Mouse (Mus musculus): ENCODE results near the gene S100a6. TPM values are rescaled to one million over a fixed set of nuclear protein-coding genes. Genes with fewer than 3 reads are reported as not detected.

The S100a6 gene
- polyA plus RNA-seq, 1 experiment from 2014 or later: 84.2 TPM

GRCm38 (mm10) chr3:90614611-90615251 is 2.0 kb downstream of the S100a6 start:
- Histone ChIP-seq H3K4me2 (peak overlapping the region; percentile 19; the same call in 1 of the 2 replicates), H3K36me3 (ENCODE audit: insufficient read depth) (no peaks in the 10 kb centered on the region), H3K9ac (no peak overlapping the region), H3K27me3 (ENCODE audit: insufficient read depth, low read length) (no peaks in the 10 kb centered on the region), H3K4me3 (ENCODE audit: low read depth, low read length) (no peak overlapping the region), H3K9me3 (ENCODE audit: low read depth, low read length) (no peaks in the 10 kb centered on the region), H3K4me1 (ENCODE audit: insufficient read depth) (no peaks in the 10 kb centered on the region; the same call in 1 of the 2 replicates), H3K27ac (ENCODE audit: low read depth) (no peak overlapping the region)
- ATAC-seq (ENCODE audit: insufficient read depth) (peak; percentile 5; the same call in 1 of the 2 replicates), DNase-seq (no peak)
- TF ChIP-seq CTCF (IDR thresholded peaks at IDR 0.05; ENCODE audit: low read depth): no peak
- 60% methylated on average over 11 of the region's 11 CpGs for WGBS

GRCm38 (mm10) chr3:90615415-90615814 is 2.7 kb downstream of the S100a6 start:
- peak; percentile 82 for TF ChIP-seq CTCF (IDR thresholded peaks at IDR 0.05; ENCODE audit: low read depth)
- Histone ChIP-seq H3K9me3 (ENCODE audit: low read depth, low read length) (no peaks in the 10 kb centered on the region), H3K4me1 (ENCODE audit: insufficient read depth) (no peaks in the 10 kb centered on the region; the same call in 1 of the 2 replicates), H3K27me3 (ENCODE audit: insufficient read depth, low read length) (no peaks in the 10 kb centered on the region), H3K4me3 (ENCODE audit: low read depth, low read length) (no peak overlapping the region), H3K4me2 (peak overlapping the region; percentile 19; the same call in 1 of the 2 replicates), H3K27ac (ENCODE audit: low read depth) (peak overlapping the region; percentile 46; the same call in 1 of the 2 replicates), H3K9ac (no peak overlapping the region), H3K36me3 (ENCODE audit: insufficient read depth) (no peaks in the 10 kb centered on the region)
- peak; percentile 56; the same call in 1 of the 2 replicates for ATAC-seq (ENCODE audit: insufficient read depth)
- 5% methylated on average over 7 of the region's 7 CpGs for WGBS
- peak; percentile 84 for DNase-seq

- no peaks in the 10 kb centered on the region; the same call in 1 of the 2 replicates for H3K4me1 ChIP-seq (ENCODE audit: insufficient read depth)
- H3K9me3 ChIP-seq (ENCODE audit: low read depth, low read length): no peaks in the 10 kb centered on the region
- H3K27me3 ChIP-seq (ENCODE audit: insufficient read depth, low read length): no peaks in the 10 kb centered on the region
- peak overlapping the region; percentile 46 for H3K27ac ChIP-seq (ENCODE audit: low read depth)
- TF ChIP-seq CTCF (IDR thresholded peaks at IDR 0.05; ENCODE audit: low read depth): no peak
- H3K36me3 ChIP-seq (ENCODE audit: insufficient read depth): no peaks in the 10 kb centered on the region
- H3K4me2 ChIP-seq: peak overlapping the region; percentile 4; the same call in 1 of the 2 replicates
- no peak overlapping the region for H3K4me3 ChIP-seq (ENCODE audit: low read depth, low read length)
- ATAC-seq (ENCODE audit: insufficient read depth) (no peak), DNase-seq (no peak)
- WGBS: 46% methylated on average over 1 of the region's 1 CpGs
- H3K9ac ChIP-seq: no peak overlapping the region
These were observed 3.2 kb downstream of the S100a6 start for GRCm38 (mm10) chr3:90615911-90616310.

GRCm38 (mm10) chr3:90617586-90617985 is 4.9 kb downstream of the S100a6 start:
- no peak overlapping the region for H3K27ac ChIP-seq (ENCODE audit: low read depth)
- H3K36me3 ChIP-seq (ENCODE audit: insufficient read depth): no peaks in the 10 kb centered on the region
- H3K4me2 ChIP-seq: no peak overlapping the region
- H3K9me3 ChIP-seq (ENCODE audit: low read depth, low read length): no peaks in the 10 kb centered on the region
- H3K9ac ChIP-seq: no peak overlapping the region
- 14% methylated on average over 1 of the region's 1 CpGs for WGBS
- no peak overlapping the region for H3K4me3 ChIP-seq (ENCODE audit: low read depth, low read length)
- ATAC-seq (ENCODE audit: insufficient read depth) (no peak), DNase-seq (no peak)
- no peaks in the 10 kb centered on the region for H3K27me3 ChIP-seq (ENCODE audit: insufficient read depth, low read length)
- no peak; the same call in 1 of the 2 replicates for TF ChIP-seq CTCF (IDR thresholded peaks at IDR 0.05; ENCODE audit: low read depth)
- no peaks in the 10 kb centered on the region; the same call in 1 of the 2 replicates for H3K4me1 ChIP-seq (ENCODE audit: insufficient read depth)

DNA sequence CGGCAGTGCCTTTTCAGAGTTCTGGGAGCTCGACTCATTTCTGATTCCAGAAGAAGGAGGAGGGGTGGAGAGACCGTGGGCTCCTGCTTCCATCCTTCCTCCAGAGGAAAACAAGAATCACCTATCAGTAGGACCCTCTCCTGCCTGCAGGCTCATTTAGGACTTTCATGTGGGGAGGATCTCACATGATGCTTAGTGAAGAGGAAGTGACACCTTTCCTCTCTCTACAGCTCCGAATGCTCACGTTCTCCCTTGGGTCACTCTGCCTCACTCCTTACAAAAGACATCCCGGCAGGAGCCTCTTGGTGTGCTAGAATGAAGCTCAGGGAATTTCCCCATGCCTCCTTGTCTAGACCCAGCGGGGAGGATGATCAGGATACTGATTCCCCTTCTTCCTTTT is 8.9 kb downstream of the S100a6 start:
- DNase-seq: no peak
- Histone ChIP-seq H3K36me3 (ENCODE audit: insufficient read depth) (no peaks in the 10 kb centered on the region), H3K27me3 (ENCODE audit: insufficient read depth, low read length) (no peaks in the 10 kb centered on the region), H3K4me3 (ENCODE audit: low read depth, low read length) (no peak overlapping the region), H3K4me1 (ENCODE audit: insufficient read depth) (peaks cover 13% of the 10 kb centered on the region; the same call in 1 of the 2 replicates), H3K9ac (no peak overlapping the region), H3K4me2 (no peak overlapping the region), H3K27ac (ENCODE audit: low read depth) (no peak overlapping the region), H3K9me3 (ENCODE audit: low read depth, low read length) (no peaks in the 10 kb centered on the region)
- WGBS: 42% methylated on average over 7 of the region's 7 CpGs
- no peak for ATAC-seq (ENCODE audit: insufficient read depth)
- TF ChIP-seq CTCF (IDR thresholded peaks at IDR 0.05; ENCODE audit: low read depth): no peak

- no peak overlapping the region for H3K9ac ChIP-seq
- no peak overlapping the region for H3K4me2 ChIP-seq
- peak; percentile 89 for DNase-seq
- 12% methylated on average over 2 of the region's 2 CpGs for WGBS
- peaks cover 13% of the 10 kb centered on the region; the same call in 1 of the 2 replicates for H3K4me1 ChIP-seq (ENCODE audit: insufficient read depth)
- H3K27ac ChIP-seq (ENCODE audit: low read depth): peak overlapping the region; percentile 6; the same call in 1 of the 2 replicates
- peak; percentile 52; the same call in 1 of the 2 replicates for ATAC-seq (ENCODE audit: insufficient read depth)
- H3K36me3 ChIP-seq (ENCODE audit: insufficient read depth): no peaks in the 10 kb centered on the region
- H3K9me3 ChIP-seq (ENCODE audit: low read depth, low read length): no peaks in the 10 kb centered on the region
- H3K4me3 ChIP-seq (ENCODE audit: low read depth, low read length): no peak overlapping the region
- no peaks in the 10 kb centered on the region for H3K27me3 ChIP-seq (ENCODE audit: insufficient read depth, low read length)
- TF ChIP-seq CTCF (IDR thresholded peaks at IDR 0.05; ENCODE audit: low read depth): no peak
These were observed 10.9 kb downstream of the S100a6 start for GRCm38 (mm10) chr3:90623435-90624071.

DNA sequence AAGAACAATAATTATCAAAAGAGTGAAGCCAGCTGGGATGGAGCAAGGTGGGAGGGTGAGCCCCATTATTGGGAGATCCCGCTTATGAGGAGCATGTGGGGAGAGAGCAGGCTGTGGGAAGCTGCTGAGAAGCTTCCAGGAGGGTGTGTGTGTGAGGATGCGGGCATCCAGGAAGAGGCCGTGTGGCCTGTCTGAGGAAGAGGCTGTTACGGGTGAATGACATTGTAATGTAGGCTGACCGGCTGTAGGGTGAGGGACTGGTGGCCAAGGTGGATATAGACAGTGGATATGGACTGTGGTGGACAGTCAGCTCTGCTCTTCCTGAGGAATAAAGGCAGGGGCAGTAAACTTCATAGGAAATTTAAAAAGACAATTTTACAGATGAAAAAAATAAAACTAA is 12.8 kb downstream of the S100a6 start:
- Histone ChIP-seq H3K4me3 (ENCODE audit: low read depth, low read length) (no peak overlapping the region), H3K9me3 (ENCODE audit: low read depth, low read length) (no peaks in the 10 kb centered on the region), H3K27me3 (ENCODE audit: insufficient read depth, low read length) (no peaks in the 10 kb centered on the region), H3K4me1 (ENCODE audit: insufficient read depth) (peaks cover 13% of the 10 kb centered on the region; the same call in 1 of the 2 replicates), H3K4me2 (no peak overlapping the region), H3K36me3 (ENCODE audit: insufficient read depth) (no peaks in the 10 kb centered on the region), H3K9ac (no peak overlapping the region), H3K27ac (ENCODE audit: low read depth) (peak overlapping the region; percentile 75)
- TF ChIP-seq CTCF (IDR thresholded peaks at IDR 0.05; ENCODE audit: low read depth): no peak
- DNase-seq (no peak), ATAC-seq (ENCODE audit: insufficient read depth) (no peak)
- WGBS: 74% methylated on average over 5 of the region's 5 CpGs
